Mouse (Mus musculus) mouse embryonic stem cell (cell line): ENCODE measurements around the gene Drc1.

Experiments used
- in situ Hi-C, 2 experiments: fragments of 300-500 bp; cut with MboI; formaldehyde crosslinking; loops; 1 replicate in 1 of 2; 3 replicates in 1 of 2; pipeline ENCODE4 v1.14.3; 2019 to 2020; ENCODE audit warnings: low sequenced_read_pairs in 2 of 2, low pct_unique_long_range_greater_than_20kb in 1 of 2, mixed read lengths in 1 of 2; ENCODE audit not compliant: unreplicated experiment in 1 of 2

The Drc1 gene

DNA sequence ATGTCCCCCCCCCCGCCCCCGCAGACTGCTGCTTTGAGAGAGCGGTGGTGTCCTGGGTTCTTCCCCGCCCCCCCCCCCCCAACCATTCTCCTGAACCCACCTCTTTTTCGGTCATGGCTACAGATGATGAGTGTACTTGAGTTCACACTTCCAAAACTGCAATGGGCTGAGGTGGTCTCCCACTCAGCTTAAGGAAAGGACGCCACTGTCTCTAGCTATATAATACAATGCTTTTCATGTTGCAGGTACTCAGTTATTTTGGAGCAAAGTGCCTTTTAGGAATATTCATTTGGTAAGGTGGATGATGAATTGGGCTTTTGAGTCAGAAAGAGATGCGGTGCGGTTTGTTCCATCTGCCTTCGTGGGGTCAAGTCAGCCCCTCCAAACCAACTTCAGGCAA lies 324 bp upstream of the Drc1 start:
- in situ Hi-C loops, result no loop called here

DNA sequence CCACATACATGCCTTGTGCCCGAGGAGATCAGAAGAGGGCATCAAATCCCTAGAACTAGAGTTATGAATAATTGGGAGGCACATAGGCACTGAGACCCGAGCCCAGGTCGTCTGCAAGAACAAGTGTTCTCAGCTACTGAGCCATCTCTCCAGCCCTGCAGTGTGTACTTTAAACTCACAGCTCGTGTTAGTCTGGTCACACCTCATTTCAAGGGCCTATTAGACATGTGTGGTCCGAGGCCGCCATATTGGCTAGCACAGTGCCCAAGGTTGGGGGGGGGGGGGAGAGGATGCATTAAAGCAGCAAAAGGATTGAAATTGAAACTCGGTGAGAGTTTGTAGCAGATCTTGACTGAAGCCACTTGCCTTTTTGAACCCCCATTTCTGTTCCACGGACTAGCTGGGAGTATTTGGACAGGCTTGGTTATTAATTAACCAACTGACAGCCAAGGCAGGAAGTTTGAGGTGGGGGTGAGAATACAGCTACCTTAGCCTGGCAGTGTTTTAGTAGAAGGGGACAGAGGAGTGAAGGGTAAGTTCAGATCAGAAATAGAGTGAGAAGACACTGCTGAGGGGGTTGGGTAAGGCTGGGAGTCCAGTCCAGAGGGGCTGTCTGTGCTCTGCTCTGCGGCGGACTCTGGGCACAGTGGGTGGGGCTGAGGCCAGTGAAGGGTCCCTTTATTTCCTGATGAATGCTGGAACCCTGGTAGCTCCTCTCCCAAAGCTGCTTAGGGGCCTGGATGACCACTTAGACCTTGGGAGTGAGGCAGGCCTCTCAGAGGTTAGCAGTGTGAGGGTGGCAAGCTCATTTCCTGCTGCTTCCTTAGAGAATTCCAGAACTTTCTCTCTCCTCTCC lies 5.0 kb downstream of the Drc1 start:
- in situ Hi-C loops, result no loop called here

DNA sequence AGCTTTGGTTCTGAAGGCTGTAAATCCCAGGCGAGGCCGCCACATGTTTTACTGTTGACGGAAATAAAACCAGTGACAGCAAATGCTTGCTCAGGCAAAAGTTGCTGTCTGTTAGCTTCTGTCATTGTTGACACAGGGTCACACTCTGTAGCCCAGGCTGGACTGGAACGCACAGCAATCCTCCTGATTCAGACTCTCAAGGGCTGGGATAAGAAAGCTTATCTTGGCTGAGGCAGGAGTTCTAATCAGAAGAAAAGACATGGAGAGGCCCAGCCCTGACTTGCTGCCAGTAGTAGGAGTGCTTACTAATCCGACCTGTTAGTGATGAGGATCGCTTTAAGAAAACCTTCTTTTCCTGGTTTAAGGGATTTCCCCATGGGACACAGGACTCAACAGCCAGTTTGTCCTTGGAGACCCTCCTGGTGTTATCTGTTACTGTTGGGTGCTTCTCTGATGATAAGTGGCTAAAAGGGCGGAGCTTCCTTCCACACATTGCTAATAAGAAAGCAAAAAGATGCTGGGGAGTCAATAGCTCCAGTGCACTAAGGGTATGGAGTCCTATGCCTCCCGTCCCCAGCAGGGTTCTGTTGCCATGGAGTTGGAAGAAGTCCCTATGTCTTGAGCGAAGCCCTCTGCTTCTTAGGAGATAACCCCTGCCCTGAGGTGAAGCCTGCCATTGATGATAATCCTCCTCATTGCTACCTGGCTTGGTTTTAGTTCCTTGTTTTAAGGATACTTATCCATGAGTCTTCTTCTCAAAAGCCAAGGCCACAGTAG lies 6.1 kb downstream of the Drc1 start:
- in situ Hi-C loops, result no loop called here

DNA sequence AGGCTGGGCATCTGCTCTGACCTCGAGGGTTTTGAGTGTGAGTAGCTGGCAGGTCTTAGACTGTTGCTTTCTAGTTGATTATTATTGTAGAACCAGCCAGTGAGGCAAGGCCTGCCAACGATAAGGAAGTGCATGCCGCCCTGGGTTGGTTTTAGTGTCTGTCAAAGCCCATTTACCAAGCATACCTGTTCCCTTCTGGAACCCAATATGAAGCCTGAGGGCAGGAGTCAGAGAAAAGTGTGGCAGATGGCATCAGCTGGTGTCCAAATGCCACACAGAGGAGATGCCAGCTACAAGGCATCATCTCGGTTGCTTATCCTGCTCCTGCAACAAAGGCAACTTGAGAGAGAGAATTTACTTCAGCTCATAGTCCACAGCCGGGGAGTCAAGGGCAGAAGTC lies 59.6 kb downstream of the Drc1 start:
- in situ Hi-C loops, result no loop called here

DNA sequence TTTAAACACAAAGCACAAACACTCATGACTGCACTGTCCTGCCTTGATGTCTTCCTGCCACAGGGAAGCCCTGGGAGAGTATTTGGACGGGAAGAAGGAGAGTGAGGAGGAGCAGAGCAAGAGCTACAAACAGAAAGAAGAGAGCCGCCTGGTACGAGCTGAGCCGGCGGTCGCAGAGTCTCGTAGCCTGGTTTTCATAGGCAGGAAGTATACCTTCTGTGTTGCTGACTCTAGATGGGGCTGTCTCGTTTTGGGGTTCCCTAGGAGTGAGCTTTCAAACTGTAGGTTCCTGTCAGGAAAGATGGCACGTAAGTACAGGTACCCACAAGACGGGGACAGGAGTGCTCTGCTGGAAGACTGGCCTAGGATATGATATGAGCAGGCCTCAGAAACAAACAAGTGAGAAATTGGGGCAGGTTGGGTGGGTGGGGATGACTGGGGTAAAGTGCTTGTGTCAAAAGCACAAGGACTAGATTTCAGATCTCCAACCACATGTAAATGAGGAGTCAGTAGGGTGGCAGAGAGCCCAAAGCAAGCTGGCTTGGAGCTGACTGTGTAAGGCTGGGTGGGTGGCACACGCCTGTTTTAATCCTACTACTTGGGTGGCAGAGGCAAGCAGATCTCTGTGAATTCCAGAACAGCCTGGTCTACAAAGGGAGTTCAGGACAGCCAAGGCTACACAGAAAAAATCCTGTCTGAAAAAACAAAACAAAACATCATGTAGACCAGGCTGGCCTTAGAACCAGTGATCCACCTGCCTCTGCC lies 60.6 kb downstream of the Drc1 start:
- in situ Hi-C loops, result no loop called here

DNA sequence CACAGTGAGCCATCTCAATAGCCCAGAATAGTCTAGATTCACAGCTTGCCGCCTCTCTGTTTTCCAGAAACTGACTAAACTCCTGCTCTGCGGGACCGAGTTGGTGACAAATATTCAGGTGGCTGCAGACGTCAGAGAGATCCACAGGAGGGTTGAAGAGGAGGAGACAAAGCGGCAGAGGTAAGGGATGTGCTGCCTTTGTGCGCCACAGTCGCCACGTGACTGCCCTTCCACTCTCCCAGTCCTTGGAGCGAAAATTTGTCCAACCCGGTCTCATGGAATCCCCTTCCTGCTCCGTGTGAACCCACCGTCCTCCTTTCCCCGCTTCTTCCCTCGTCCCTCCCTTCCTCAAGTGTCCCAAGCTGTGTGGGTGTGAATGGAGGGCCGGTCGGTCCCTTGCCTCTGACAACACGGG lies 61.4 kb downstream of the Drc1 start:
- in situ Hi-C loops, result no loop called here

DNA sequence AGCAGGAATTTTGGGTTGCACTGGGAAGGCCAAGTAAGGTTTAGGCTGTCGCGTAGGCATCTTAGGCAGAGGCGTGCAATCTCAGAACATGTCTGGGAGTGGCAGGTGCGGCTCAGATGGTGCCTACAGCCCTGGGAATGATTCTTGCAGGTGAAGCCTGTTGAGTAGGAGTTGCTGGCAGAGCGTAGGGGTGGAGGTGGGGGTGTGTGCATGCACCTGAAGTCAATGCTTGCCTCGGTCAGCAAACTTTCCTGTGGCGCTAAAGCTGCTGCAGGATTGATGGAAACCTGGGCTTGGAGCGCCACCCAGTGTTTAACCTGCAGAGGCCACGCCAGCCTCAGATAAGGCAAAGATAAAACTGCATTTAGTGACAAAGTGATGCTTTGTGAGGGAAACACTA lies 61.9 kb downstream of the Drc1 start:
- in situ Hi-C loops, result no loop called here

DNA sequence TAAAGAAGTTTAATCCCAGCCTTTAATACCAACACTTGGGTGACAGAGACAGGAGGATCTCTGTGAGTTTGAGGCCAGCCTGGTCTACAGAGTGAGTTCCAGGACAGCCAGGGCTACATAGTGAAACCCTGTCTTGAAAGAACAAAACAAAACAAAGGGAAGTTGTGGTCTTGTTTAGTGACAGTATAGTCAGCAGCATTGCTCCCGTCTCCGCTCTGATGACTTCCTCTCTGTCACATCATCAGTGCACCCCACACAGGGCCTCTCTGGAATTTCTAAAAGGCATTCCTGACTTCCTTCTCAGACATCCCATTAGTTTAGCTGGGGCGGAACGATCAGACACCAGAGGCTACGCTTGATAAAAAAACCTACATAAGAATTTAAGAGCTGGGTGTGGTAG lies 62.7 kb downstream of the Drc1 start:
- in situ Hi-C loops, result no loop called here

DNA sequence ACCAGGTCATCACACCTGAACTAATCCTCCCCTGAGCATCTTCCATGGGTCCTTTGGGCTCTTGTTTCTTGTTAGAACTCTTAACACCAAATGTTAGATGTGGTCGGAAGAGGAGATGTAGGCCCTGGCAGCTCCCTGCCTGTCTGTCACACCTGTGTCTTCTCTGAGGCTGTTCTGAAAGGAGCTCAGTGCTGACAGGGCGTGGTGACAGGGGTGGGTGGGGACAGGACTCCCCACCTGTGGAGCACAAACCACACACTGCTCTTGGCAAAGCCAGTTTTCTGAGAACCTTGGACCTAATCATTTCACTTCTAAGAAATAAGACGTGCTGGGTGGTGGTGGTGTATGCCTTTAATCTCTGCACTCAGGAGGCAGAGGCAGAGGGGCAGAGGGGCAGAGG lies 72.4 kb downstream of the Drc1 start:
- in situ Hi-C loops, result no loop called here

DNA sequence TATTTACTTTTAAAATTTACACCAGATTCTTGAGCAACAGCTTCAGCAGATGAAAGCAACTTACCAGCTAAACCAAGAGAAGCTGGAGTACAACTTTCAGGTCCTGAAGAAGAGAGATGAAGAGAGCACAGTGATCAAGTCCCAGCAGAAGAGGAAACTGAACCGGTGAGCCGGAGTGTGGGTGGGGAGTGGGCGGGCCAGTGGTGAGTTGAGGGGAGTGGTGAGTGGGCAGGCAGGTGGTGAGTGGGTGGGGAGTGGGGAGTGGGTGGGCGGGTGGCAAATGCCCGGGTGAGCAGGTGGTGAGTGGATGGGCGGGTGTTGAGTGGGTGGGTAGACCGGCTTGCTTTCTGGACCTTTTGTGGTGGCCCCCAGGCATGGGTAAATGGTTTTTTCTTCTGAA lies 73.9 kb downstream of the Drc1 start:
- in situ Hi-C loops, result no loop called here

DNA sequence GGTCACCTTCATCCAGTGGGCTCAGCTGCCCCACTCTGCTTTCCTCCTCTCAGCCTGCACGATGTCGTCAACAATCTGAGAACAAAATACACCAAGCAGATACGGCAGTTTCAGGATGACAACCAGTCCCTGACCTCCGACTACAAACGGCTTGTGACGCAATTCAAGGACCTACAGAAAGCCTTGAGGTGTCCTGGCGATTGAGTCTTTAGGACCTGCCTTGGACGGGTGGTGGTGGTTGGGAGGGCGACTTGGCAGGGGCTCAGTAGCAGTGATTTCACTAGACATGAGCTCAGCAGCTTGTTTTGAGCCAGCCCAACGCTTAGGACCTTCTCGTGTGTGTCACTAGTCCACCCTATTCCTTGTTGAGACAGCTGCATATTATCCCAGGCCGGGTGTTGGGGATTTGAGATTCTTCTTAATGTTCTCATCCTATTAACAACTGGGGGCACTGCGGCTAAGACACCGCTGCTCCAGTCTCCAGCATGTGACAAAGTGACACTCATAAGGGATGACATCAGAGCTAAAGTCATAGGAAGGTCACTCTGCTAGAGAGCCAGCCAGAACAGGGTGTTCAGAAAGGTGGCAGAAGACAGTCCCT lies 74.5 kb downstream of the Drc1 start:
- in situ Hi-C loops, result no loop called here

DNA sequence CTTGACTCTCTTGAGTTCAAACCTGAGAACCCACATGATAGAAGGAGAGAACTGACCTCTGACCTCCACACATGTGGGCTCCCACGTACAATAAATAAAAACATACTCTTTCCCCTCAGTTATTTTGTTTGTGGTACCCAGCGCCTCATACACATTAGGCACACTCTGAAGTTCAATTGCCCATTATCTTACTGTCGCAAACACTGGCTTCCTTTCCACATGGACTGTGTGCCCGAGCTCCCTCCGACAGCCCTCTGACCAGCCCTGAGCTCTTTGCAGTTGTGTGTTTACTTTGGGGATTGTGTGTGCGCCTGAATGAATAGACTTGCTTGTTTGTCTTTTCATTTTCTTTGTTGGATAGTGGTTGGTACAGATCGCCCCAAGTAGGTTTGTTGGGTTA lies 75.5 kb downstream of the Drc1 start:
- in situ Hi-C loops, result no loop called here

DNA sequence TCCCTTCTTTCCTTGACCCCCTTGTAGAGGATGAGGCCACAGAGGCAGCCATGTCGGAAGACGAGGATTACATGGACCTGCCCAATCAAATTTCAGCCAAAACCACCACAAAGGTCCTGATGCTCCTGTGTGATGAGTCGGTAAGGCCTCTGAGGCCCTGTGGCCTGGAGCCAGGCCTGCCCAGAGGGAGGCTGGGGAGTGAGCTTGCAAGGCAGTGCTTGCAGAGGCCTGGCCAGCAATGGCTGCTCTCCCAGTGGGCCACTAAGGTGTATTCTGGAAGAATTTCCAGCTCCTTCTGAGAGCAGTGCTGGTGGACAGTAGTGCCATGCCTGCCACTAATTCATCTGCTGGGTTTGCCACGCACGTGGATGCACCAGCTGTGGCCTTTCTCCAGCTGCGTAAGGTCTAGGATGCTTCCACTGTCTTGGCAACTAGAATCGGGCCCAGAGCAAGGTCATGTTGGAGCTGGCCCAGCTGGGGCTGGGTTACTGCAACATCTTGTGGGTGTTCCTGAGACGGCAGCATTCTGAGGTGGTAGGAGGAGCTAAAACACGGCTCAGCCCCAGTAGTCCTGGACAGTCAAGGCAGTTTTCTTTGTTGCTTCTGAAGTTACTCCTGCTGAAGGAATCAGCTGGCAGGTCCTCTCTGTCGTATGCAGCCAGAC lies 77.4 kb downstream of the Drc1 start:
- in situ Hi-C loops, result no loop called here

DNA sequence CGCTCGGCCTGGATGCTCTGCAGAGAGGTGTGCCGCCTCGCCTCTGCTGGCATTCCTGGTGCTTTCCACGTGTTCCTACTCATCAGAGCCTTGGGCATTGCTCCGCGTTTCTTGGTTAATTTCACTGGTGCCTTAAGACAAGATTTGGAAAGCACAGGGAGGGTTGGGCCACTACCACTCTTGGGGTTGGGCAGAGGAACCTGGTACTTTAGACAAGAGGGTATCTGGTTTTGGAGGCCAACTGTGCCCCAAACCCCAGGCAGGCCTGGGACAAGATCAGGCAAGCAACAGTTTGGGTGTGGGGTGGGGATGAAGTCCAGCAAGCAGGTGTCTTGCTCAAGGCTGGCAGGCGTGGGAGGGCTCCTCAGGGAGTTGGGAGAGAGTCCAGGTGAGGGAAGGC lies 86.2 kb downstream of the Drc1 start:
- in situ Hi-C loops, result no loop called here

DNA sequence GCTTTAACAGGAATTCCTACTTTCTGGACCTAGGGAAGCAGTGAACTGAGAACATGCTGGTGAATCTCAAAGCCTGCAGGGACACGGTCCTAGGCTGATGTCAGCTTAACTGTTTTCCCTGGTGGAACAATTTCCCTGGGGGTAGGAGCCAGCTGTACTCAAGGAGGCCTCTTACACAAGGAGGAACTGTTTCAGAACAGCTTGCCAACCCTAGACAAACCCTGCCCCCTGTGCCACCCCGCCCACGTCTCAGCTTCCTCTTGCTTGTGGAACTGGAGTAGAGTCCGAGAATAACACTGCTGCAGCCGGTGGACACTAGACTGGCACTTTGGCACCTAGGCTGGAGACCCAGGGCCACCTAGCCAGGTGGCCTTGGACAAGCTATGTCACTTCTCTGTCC lies 88.2 kb downstream of the Drc1 start:
- in situ Hi-C loops, result no loop called here

DNA sequence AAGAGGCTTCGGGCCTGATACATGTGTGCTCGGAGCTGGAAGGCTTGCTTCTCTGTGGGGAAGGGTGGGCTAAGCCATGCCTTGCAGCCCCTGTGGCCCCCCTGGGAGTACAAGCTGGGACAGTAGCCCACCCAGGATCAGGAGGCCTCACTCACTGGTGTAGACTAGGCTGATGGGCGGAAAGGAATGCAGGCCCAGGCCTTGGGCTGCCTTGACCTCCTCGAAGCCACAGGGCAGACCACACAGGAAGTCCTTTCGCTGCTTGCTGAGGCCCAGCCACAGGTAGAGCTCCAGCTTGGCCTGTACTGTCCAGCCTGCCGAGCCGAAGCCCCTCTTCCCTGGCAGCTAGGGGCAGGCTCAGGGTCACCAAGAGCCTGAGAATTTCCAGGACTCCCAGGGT lies 101.7 kb downstream of the Drc1 start:
- in situ Hi-C loops, result no loop called here

DNA sequence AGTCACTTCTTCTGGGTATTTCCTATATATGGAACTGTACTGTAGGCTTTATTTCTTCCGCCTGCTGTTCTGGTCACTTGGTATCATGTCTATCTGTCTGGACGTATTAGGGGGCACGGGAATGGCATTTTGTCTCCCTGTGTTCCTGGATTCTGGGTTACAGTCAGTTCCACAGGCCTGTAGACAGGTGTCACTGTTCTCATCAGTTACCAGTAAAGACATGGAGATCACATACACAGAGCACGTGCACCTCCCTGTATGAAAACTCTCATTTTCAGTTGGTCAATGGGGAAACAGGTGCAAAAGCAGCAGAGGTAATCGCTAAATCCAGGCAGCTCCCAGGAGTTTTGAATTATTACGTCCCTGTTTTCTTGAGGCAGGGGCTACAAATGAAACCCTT lies 106.5 kb downstream of the Drc1 start:
- in situ Hi-C loops, result no loop called here

DNA sequence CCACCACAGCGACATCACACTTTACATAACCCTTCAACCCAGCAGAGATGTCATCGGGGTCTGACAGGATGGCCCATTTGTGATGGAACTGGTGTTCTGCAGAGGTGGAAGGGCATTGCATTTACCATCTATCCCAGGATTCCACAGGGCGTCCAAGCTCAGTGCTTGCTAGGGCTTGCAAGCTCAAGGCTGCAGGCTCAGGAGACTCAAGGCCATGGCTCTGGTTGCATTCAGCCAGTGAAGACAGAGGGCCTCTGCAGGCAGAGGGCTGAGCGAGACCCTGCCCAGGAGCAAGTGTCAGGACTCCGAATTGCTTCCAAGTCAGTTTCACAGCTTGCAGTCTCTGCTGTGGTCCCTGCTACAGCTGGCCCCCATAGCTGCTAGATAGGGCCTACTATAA lies 108.6 kb downstream of the Drc1 start:
- in situ Hi-C loops, result no loop called here
